13 mouse cellular contexts compared by ENCODE assay signal in the genomic region with DNA sequence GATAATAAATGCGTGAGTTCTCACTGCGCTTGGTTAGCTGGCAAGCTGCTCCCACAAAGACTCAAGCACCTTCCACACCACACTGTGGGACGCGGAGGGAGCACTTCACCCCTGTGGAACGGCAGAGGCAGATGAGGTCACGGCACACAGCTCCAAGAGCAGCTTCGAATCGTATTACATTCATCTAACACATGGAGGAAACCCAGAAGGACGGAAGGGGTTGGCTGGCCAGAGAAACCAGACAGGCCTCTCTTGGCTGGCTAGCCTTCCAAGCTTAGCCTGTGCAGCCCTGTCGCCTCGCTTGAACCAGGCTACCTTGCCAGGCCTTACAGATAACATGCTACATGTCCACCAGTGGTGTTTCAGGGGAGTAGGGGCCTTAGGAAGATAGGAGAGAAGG. TPM values are rescaled to one million over a fixed set of nuclear protein-coding genes. Genes with fewer than 3 reads are reported as not detected.
DNase-seq lines count a peak whose midpoint lies in the region; ATAC-seq and TF ChIP-seq lines count a peak whose summit lies in the region.
"Had no signal": no experiment of that assay in that cellular context is flagged by ENCODE, and none has a peak within 500 bp of the region (broad histone marks: within the 10 kb centered on the region; RNA-seq: fewer than 3 reads in every experiment).

No protein-coding gene starts in this region.

- intact Hi-C loops in heart, postnatal 36 days (cut with DNase I) = loop anchor here (5.0 kb wide), 1 partner anchor 45 kb away; no protein-coding TSS in a partner anchor
- intact Hi-C loops in left cerebral cortex, postnatal 10 days (cut with DNase I) = no loop called here

- 56% methylated on average over 11 of the region's 11 CpGs for WGBS in kidney, embryonic 15.5 days
- 84% methylated on average over 11 of the region's 11 CpGs for WGBS in intestine, postnatal 0 days

- H3K4me1 ChIP-seq in kidney, embryonic 15.5 days = peaks cover 36% of the 10 kb centered on the region
- H3K4me1 ChIP-seq in intestine, postnatal 0 days (replicated peaks; ENCODE audit: control insufficient read depth, insufficient read depth, low read length) = 0 out of 2 replicates have a peak, but pooled peaks cover 2% of the 10 kb centered on the region

- ATAC-seq in kidney, embryonic 15.5 days (replicated peaks; ENCODE audit: low FRiP score) = peak; percentile 14; the same call in 1 of the 2 replicates
- no peak for ATAC-seq in intestine, postnatal 0 days
- ATAC-seq: CD4-positive, CD25-positive, alpha-beta regulatory T cell, adult 4 months; midbrain, embryonic 13.5 days had no signal

- no peaks in the 10 kb centered on the region for H3K27me3 ChIP-seq in kidney, embryonic 15.5 days
- no peaks in the 10 kb centered on the region for H3K27me3 ChIP-seq in intestine, postnatal 0 days (replicated peaks; ENCODE audit: control insufficient read depth, insufficient read depth, low read length)

- no peak for DNase-seq in kidney, adult 11 months
- peak; percentile 57 for DNase-seq in gastrocnemius, postnatal 10 days
- peak; percentile 75 for DNase-seq in heart, adult 8-10 months (ENCODE audit: low spot score)
- DNase-seq in heart, postnatal 36 days = peak; percentile 57 to 66
- no peak for DNase-seq in left cerebral cortex, postnatal 10 days (ENCODE audit: extremely low spot score in 1 of 2, low spot score in 2 of 2)
- DNase-seq: right cerebral cortex, postnatal 14 days; thymus, adult 2 months had no signal

- no peak overlapping the region for H3K4me2 ChIP-seq in kidney, embryonic 15.5 days
- no peak overlapping the region for H3K4me2 ChIP-seq in intestine, postnatal 0 days (replicated peaks; ENCODE audit: low read depth)
- H3K4me2 ChIP-seq: hindbrain, embryonic 13.5 days; liver, embryonic 11.5 days; midbrain, embryonic 13.5 days had no signal

- H3K9me3 ChIP-seq in kidney, embryonic 15.5 days (replicated peaks) = no peaks in the 10 kb centered on the region
- no peaks in the 10 kb centered on the region for H3K9me3 ChIP-seq in intestine, postnatal 0 days (ENCODE audit: control insufficient read depth)
- H3K9me3 ChIP-seq: hindbrain, embryonic 13.5 days; midbrain, embryonic 13.5 days had no signal

- no peak overlapping the region for H3K9ac ChIP-seq in kidney, embryonic 15.5 days
- H3K9ac ChIP-seq in intestine, postnatal 0 days (ENCODE audit: low read depth, low read length) = no peak overlapping the region
- H3K9ac ChIP-seq: hindbrain, embryonic 13.5 days; midbrain, embryonic 13.5 days had no signal

- no peak overlapping the region for H3K27ac ChIP-seq in kidney, embryonic 15.5 days
- no peak overlapping the region for H3K27ac ChIP-seq in intestine, postnatal 0 days (ENCODE audit: low read depth, low read length)
- H3K27ac ChIP-seq: hindbrain, embryonic 13.5 days; midbrain, embryonic 13.5 days had no signal

- H3K36me3 ChIP-seq in kidney, embryonic 15.5 days = no peaks in the 10 kb centered on the region
- H3K36me3 ChIP-seq in intestine, postnatal 0 days (ENCODE audit: control insufficient read depth, insufficient read depth) = no peaks in the 10 kb centered on the region
- H3K36me3 ChIP-seq: hindbrain, embryonic 13.5 days; midbrain, embryonic 13.5 days had no signal

- no peak for TF ChIP-seq CTCF in intestine, postnatal 0 days (IDR thresholded peaks at IDR 0.05; ENCODE audit: low read depth)

- no peak overlapping the region for H3K4me3 ChIP-seq in kidney, embryonic 15.5 days (replicated peaks)
- H3K4me3 ChIP-seq in intestine, postnatal 0 days (ENCODE audit: low read depth, low read length) = no peak overlapping the region
- H3K4me3 ChIP-seq: hindbrain, embryonic 13.5 days; midbrain, embryonic 13.5 days had no signal

RNA-seq across cellular contexts. Expression of gene Rbpj, which starts 6.5 kb away (rescaled TPM):
- 33.1 and 36.7 TPM in 2 replicates for polyA plus RNA-seq in kidney, embryonic 15.5 days (2015; fragmentation: Nextera tagmentation; extraction: Ambion mirVana)
- total RNA-seq in gastrocnemius, postnatal 10 days (2021) = 10 to 100 TPM; 32.2 to 45.3 TPM
- 10 to 100 TPM; 23.6 to 26.3 (median 25.9) TPM for total RNA-seq in heart, adult 8-10 months (2022)
- 10 to 100 TPM; 27.2 to 35.3 TPM for total RNA-seq in heart, postnatal 36 days (2021)
- 14.2 and 15.0 TPM in 2 replicates for polyA plus RNA-seq in intestine, postnatal 0 days (2015; fragmentation: Nextera tagmentation; extraction: Ambion mirVana)
- 10 to 100 TPM; 23.3 to 24.6 TPM for total RNA-seq in left cerebral cortex, postnatal 10 days (2021)

Comparison
In these comparisons a context has a peak if more than half of its experiments do, and no peak if none do; other contexts are left out.
1. DNase-seq: peak in gastrocnemius, postnatal 10 days (single experiment), heart, adult 8-10 months (single experiment) and heart, postnatal 36 days (2 of 2); none in kidney, adult 11 months (single experiment) and left cerebral cortex, postnatal 10 days (0 of 2).